Mouse (Mus musculus): ENCODE results near the gene Trim52.

DNA sequence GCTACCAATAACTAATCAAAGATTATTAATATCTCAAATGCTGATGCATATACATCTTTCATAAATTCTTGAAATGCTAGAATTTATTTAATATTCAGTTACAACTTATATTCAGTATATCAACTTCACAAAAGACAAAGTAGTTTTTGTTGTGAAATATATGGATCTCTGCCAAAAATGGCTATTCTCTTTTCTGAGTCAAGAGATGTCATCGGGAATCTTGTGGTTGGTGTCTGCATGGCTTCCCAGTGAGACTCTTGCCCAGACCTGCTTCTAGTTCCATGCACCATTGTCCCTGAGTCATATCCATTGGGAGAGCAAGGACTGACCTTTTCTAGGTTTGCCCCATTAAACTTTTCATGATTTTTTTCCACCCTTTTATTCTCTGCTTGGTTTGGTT is 50.5 kb downstream of the Trim52 start:
- TF ChIP-seq CTCF (IDR thresholded peaks at IDR 0.05; ENCODE audit: control insufficient read depth, insufficient read depth, insufficient read length) (no peak), MYOD1 (IDR thresholded peaks at IDR 0.05; ENCODE audit: control insufficient read depth, insufficient read length, low read depth) (no peak), MYOG (IDR thresholded peaks at IDR 0.05; ENCODE audit: control insufficient read depth, extremely low read depth, insufficient read length) (no peak), USF1 (IDR thresholded peaks at IDR 0.05; ENCODE audit: low read depth) (no peak), MAX (IDR thresholded peaks at IDR 0.05) (peak; percentile 31), CEBPB (IDR thresholded peaks at IDR 0.05; ENCODE audit: low read depth) (peak; percentile 68)

Data from C2C12 (cell line).